Mouse (Mus musculus): ENCODE measurements around the gene Gm6176.
"Not testable (repeated sequence)": the region's sequence is repeated elsewhere in the genome, so short reads cannot be mapped to it uniquely, and the experiment has no call there.

Gene Gm6176

GRCm38 (mm10) chr7:22056205-22056604, at the start of gene Gm6176:
TSS of gene Gm6176 (minus strand) at chr7:22056305.
- not testable (repeated sequence) for DNase-seq (ENCODE audit: low spot score in 2 of 2)

GRCm38 (mm10) chr7:22068757-22069156, 12.7 kb upstream of the Gm6176 start, which contains the start of gene Vmn1r139:
TSS of gene Vmn1r139 (plus strand) at chr7:22069057.
- not testable (repeated sequence) for DNase-seq (ENCODE audit: low spot score in 2 of 2)

DNA sequence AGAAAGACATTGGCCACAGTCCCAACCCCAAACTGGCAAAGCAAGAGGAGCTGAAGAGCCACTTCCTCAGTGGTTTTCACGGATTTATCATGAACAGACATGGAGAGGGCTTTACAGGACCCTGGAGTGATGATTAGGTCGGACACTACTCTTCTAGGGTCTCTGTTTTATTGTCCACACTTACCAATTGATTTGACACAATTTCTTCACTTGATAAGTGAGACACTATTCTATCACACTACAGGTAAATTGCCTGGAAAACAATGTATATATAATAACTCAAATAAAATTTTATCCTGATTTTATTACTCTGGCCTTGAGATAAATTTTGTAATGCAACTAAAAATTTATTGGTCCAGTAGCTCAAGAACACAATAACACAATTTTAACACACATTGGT, 27.3 kb downstream of the Gm6176 start, which contains the start of gene Vmn1r138:
Vmn1r138 (minus strand) TSS at position 101 of the 400 bp plus-strand sequence.
- not testable (repeated sequence) for DNase-seq (ENCODE audit: low spot score in 2 of 2)

Measured in frontal cortex, postnatal 25 days (tissue).